Mouse (Mus musculus) bone marrow macrophage, adult 2 months (primary cell): Measurements from ENCODE around the gene Golga5.

Source experiments
- CTCF ChIP-seq: IDR thresholded peaks from 2 replicates; pipeline ENCODE4 v1.5.1; 2012; ENCODE audit warnings: low read depth, mild to moderate bottlenecking, low read length, moderate library complexity
- POLR2A ChIP-seq: IDR thresholded peaks from 2 replicates; pipeline ENCODE4 v1.6.1; 2012; ENCODE audit warnings: mild to moderate bottlenecking, low read depth, low read length, borderline replicate concordance

- TF ChIP-seq CTCF (no peak), POLR2A (no peak)
These were observed 4.3 kb upstream of the Golga5 start for GRCm38 (mm10) chr12:102464650-102465049.
